Mouse (Mus musculus): ENCODE data around the gene Lrfn2. TPM values are rescaled to one million over a fixed set of nuclear protein-coding genes. Genes with fewer than 3 reads are reported as not detected.

Gene Lrfn2
- polyA plus RNA-seq, 1 experiment from 2014 or later: 1.2 TPM

DNA sequence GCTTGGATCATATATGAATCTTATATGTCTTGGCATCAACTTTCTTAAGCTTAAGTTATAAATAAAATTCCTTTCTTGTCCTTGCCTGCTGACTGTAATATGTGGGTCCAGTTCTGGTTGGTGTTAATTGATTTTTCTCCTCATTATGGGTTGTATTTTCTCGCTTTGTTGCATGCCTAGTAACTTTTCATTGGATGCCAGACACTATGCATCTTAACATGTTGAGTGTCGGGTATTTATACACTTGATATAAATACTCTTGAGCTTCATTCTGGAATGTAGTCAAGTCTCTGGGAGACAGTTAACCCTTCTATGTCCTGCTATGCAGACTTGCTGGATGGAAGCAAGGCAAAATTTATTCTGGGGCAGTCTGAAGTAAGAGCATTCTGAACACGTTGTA is 192.5 kb downstream of the Lrfn2 start:
- no peak for DNase-seq (ENCODE audit: extremely low spot score, low spot score)
- Histone ChIP-seq H3K27me3 (ENCODE audit: poor library complexity, severe bottlenecking) (no peaks in the 10 kb centered on the region), H3K36me3 (replicated peaks) (no peaks in the 10 kb centered on the region), H3K9me3 (no peaks in the 10 kb centered on the region), H3K4me3 (no peak overlapping the region), H3K4me1 (no peaks in the 10 kb centered on the region), H3K27ac (no peak overlapping the region)
- WGBS: 92% methylated on average over 3 of the region's 3 CpGs

Small RNA genes within 50 kb of the gene (microRNA-seq; reads per million reads assigned to microRNA genes)
- not detected for gene Gm44304

All from forebrain, embryonic 10.5 days (tissue).